Mouse (Mus musculus): Measurements from ENCODE around the gene Vmn1r132.
"Not testable (repeated sequence)": the region's sequence is repeated elsewhere in the genome, so short reads cannot be mapped to it uniquely, and the experiment has no call there.

The Vmn1r132 gene

DNA sequence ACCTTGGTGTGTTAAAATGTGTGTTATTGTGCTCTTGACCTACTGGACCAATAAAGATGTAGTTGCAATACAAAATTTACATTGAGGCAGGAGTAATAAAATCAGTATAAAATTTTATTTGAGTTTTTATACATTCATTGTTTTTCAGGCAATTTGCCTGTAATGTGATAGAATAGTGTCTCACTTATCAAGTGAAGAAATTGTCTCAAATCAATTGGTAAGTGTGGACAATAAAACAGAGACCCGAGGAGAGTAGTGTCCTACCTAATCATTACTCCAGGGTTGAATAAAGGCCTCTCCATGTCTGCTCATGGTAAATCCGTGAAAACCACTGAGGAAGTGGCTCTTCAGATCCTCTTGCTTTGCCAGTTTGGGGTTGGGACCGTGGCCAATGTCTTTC lies at the start of gene Vmn1r132:
Vmn1r132 (plus strand) TSS at position 301 of the 400 bp plus-strand sequence.
- DNase-seq (ENCODE audit: low spot score in 2 of 2): not testable (repeated sequence)

All from right cerebral cortex, postnatal 10 days (tissue).